12 mouse cellular contexts compared by ENCODE assay signal in genomic region chr6:30678482-30678881, GRCm38 (mm10). TPM values are rescaled to one million over a fixed set of nuclear protein-coding genes. Genes with fewer than 3 reads are reported as not detected.
DNase-seq lines count a peak whose midpoint lies in the region; ATAC-seq and TF ChIP-seq lines count a peak whose summit lies in the region.
"Had no signal": no experiment of that assay in that cellular context is flagged by ENCODE, and none has a peak within 500 bp of the region (broad histone marks: within the 10 kb centered on the region; RNA-seq: fewer than 3 reads in every experiment).

No protein-coding gene starts in this region.

- no peak overlapping the region for H3K9ac ChIP-seq in liver, embryonic 11.5 days (ENCODE audit: low read depth, low read length)
- H3K9ac ChIP-seq in forebrain, embryonic 12.5 days = peak overlapping the region; percentile 38; the same call in 1 of the 2 replicates
- no peak overlapping the region for H3K9ac ChIP-seq in limb, embryonic 14.5 days (ENCODE audit: low read depth, low read length, severe bottlenecking)
- no peak overlapping the region for H3K9ac ChIP-seq in liver, postnatal 0 days (replicated peaks)
- H3K9ac ChIP-seq: heart, embryonic 15.5 days; lung, embryonic 15.5 days had no signal

- H3K4me2 ChIP-seq in liver, embryonic 11.5 days = no peak overlapping the region
- no peak overlapping the region for H3K4me2 ChIP-seq in forebrain, embryonic 12.5 days
- H3K4me2 ChIP-seq in limb, embryonic 14.5 days (replicated peaks; ENCODE audit: low read depth, low read length, severe bottlenecking) = no peak overlapping the region
- H3K4me2 ChIP-seq in liver, postnatal 0 days (ENCODE audit: low read depth, low read length) = no peak overlapping the region
- H3K4me2 ChIP-seq: heart, embryonic 15.5 days had no signal

- no peak for TF ChIP-seq EP300 in liver, postnatal 0 days (IDR thresholded peaks at IDR 0.05; ENCODE audit: low read depth)

- H3K27ac ChIP-seq in liver, embryonic 11.5 days (ENCODE audit: low read depth, low read length) = peak overlapping the region; percentile 19; the same call in 1 of the 2 replicates
- peak overlapping the region; percentile 68 for H3K27ac ChIP-seq in forebrain, embryonic 12.5 days
- H3K27ac ChIP-seq in limb, embryonic 14.5 days (replicated peaks; ENCODE audit: low read depth, low read length) = peak overlapping the region; percentile 70
- H3K27ac ChIP-seq in liver, postnatal 0 days (ENCODE audit: low read depth) = no peak overlapping the region
- H3K27ac ChIP-seq: heart, embryonic 15.5 days had no signal

- H3K36me3 ChIP-seq in liver, embryonic 11.5 days (ENCODE audit: control insufficient read depth, insufficient read depth, low read length) = no peaks in the 10 kb centered on the region
- no peaks in the 10 kb centered on the region for H3K36me3 ChIP-seq in forebrain, embryonic 12.5 days (replicated peaks)
- H3K36me3 ChIP-seq in limb, embryonic 14.5 days (ENCODE audit: control insufficient read depth, insufficient read depth, low read length) = no peaks in the 10 kb centered on the region
- H3K36me3 ChIP-seq in liver, postnatal 0 days (replicated peaks; ENCODE audit: insufficient read depth, low read length) = no peaks in the 10 kb centered on the region
- H3K36me3 ChIP-seq: heart, embryonic 15.5 days; lung, embryonic 15.5 days had no signal

- H3K4me1 ChIP-seq in liver, embryonic 11.5 days (replicated peaks; ENCODE audit: control insufficient read depth, insufficient read depth, low read length) = peaks cover 41% of the 10 kb centered on the region
- peaks cover 62% of the 10 kb centered on the region for H3K4me1 ChIP-seq in forebrain, embryonic 12.5 days
- H3K4me1 ChIP-seq in limb, embryonic 14.5 days (ENCODE audit: control insufficient read depth, insufficient read depth, low read length) = peaks cover 67% of the 10 kb centered on the region
- H3K4me1 ChIP-seq in liver, postnatal 0 days (ENCODE audit: insufficient read depth) = peaks cover 8% of the 10 kb centered on the region

- WGBS in liver, embryonic 11.5 days = 82% methylated on average over 6 of the region's 6 CpGs
- WGBS in forebrain, embryonic 12.5 days = 56% methylated on average over 6 of the region's 6 CpGs
- 71% methylated on average over 6 of the region's 6 CpGs for WGBS in limb, embryonic 14.5 days
- 80% methylated on average over 6 of the region's 6 CpGs for WGBS in liver, postnatal 0 days (ENCODE audit: insufficient replicate concordance)

- no peak overlapping the region for H3K4me3 ChIP-seq in liver, embryonic 11.5 days (ENCODE audit: low read depth, low read length)
- no peak overlapping the region for H3K4me3 ChIP-seq in forebrain, embryonic 12.5 days (replicated peaks)
- H3K4me3 ChIP-seq in limb, embryonic 14.5 days (replicated peaks; ENCODE audit: low read length) = no peak overlapping the region
- H3K4me3 ChIP-seq in liver, postnatal 0 days (ENCODE audit: low read depth, low read length) = no peak overlapping the region
- H3K4me3 ChIP-seq: erythroblast, embryonic 14.5 days; heart, embryonic 15.5 days; lung, embryonic 15.5 days had no signal

- DNase-seq in liver, embryonic 11.5 days (ENCODE audit: low spot score) = no peak
- DNase-seq in liver = no peak
- no peak for DNase-seq in limb, embryonic 14.5 days (ENCODE audit: low spot score)
- DNase-seq in gastrocnemius, postnatal 4 days (ENCODE audit: low spot score in 2 of 2) = no peak
- DNase-seq in liver, postnatal 0 days = no peak
- DNase-seq: adrenal gland, adult 2 months; thymus, adult 2 months had no signal

- no peaks in the 10 kb centered on the region for H3K9me3 ChIP-seq in liver, embryonic 11.5 days (ENCODE audit: control insufficient read depth, low read length)
- H3K9me3 ChIP-seq in forebrain, embryonic 12.5 days = no peaks in the 10 kb centered on the region
- no peaks in the 10 kb centered on the region for H3K9me3 ChIP-seq in limb, embryonic 14.5 days (ENCODE audit: control insufficient read depth, low read length)
- H3K9me3 ChIP-seq in liver, postnatal 0 days (ENCODE audit: low read length) = no peaks in the 10 kb centered on the region
- H3K9me3 ChIP-seq: heart, embryonic 15.5 days; lung, embryonic 15.5 days had no signal

- no peak for TF ChIP-seq CTCF in liver, postnatal 0 days (IDR thresholded peaks at IDR 0.05; ENCODE audit: low read depth)

- H3K27me3 ChIP-seq in liver, embryonic 11.5 days (replicated peaks; ENCODE audit: control insufficient read depth, insufficient read depth, low read length) = no peaks in the 10 kb centered on the region
- H3K27me3 ChIP-seq in forebrain, embryonic 12.5 days = no peaks in the 10 kb centered on the region
- no peaks in the 10 kb centered on the region for H3K27me3 ChIP-seq in limb, embryonic 14.5 days (ENCODE audit: control insufficient read depth, insufficient read depth, low read length)
- no peaks in the 10 kb centered on the region for H3K27me3 ChIP-seq in liver, postnatal 0 days (ENCODE audit: insufficient read depth, low read length)
- H3K27me3 ChIP-seq: heart, embryonic 15.5 days; lung, embryonic 15.5 days had no signal

- no peak for ATAC-seq in liver, embryonic 11.5 days (replicated peaks; ENCODE audit: low FRiP score)
- ATAC-seq in forebrain, embryonic 12.5 days (ENCODE audit: low FRiP score) = 0 out of 2 replicates have a peak, but pooled peaks have one; percentile 69
- ATAC-seq in limb, embryonic 14.5 days (ENCODE audit: low FRiP score, low read depth) = no peak
- ATAC-seq in liver, postnatal 0 days = no peak
- no peak for ATAC-seq in erythroblast, adult 5-6 weeks (replicated peaks; ENCODE audit: low FRiP score, poor library complexity, severe bottlenecking)

- no peak for TF ChIP-seq POLR2A in limb, embryonic 14.5 days (IDR thresholded peaks at IDR 0.05; ENCODE audit: borderline replicate concordance, extremely low read depth, insufficient read depth, insufficient read length)

RNA-seq across cellular contexts. Expression of gene Cep41, which starts 15.1 kb away (rescaled TPM):
- polyA plus RNA-seq in liver, embryonic 11.5 days (2014; fragmentation: Nextera tagmentation; extraction: Ambion mirVana) = 12.0 and 14.3 TPM in 2 replicates
- 23.3 and 25.1 TPM in 2 replicates for polyA plus RNA-seq in forebrain, embryonic 12.5 days (2016; fragmentation: Nextera tagmentation; extraction: Ambion mirVana)
- 44.3 and 48.5 TPM in 2 replicates for polyA plus RNA-seq in limb, embryonic 14.5 days (2012; rRNA removed)
- 41.1 and 50.9 TPM in 2 replicates for polyA plus RNA-seq in limb, embryonic 14.5 days (2014; fragmentation: Nextera tagmentation; extraction: Ambion mirVana)
- 10 to 100 TPM; 22.2 to 23.0 TPM for total RNA-seq in gastrocnemius, postnatal 4 days (2021)
- polyA plus RNA-seq in liver, postnatal 0 days (2015; fragmentation: Nextera tagmentation; extraction: Ambion mirVana) = 2.8 TPM in 2 replicates
- 3.5 and 5.0 TPM in 2 replicates for total RNA-seq in erythroblast, adult 5-6 weeks (2015; ENCODE audit: low replicate concordance)
- 0.77 and 4.5 TPM in 2 replicates for total RNA-seq in erythroblast, adult 5-6 weeks (2017; ENCODE audit: low replicate concordance)

RNA-seq across cellular contexts. Expression of gene Cpa1, which starts 39.5 kb away (rescaled TPM):
- polyA plus RNA-seq in liver, embryonic 11.5 days (2014; fragmentation: Nextera tagmentation; extraction: Ambion mirVana) = 0.69 and 1.0 TPM in 2 replicates
- polyA plus RNA-seq in forebrain, embryonic 12.5 days (2016; fragmentation: Nextera tagmentation; extraction: Ambion mirVana) = 0.24 TPM in 1 of 2 replicates, not detected in the other
- polyA plus RNA-seq in limb, embryonic 14.5 days (2012; rRNA removed) = 1.4 and 2.8 TPM in 2 replicates
- polyA plus RNA-seq in limb, embryonic 14.5 days (2014; fragmentation: Nextera tagmentation; extraction: Ambion mirVana) = 1.1 and 1.3 TPM in 2 replicates
- total RNA-seq in gastrocnemius, postnatal 4 days (2021) = under 1 TPM; 0.44 to 0.64 TPM
- 0.15 and 2.7 TPM in 2 replicates for polyA plus RNA-seq in liver, postnatal 0 days (2015; fragmentation: Nextera tagmentation; extraction: Ambion mirVana)
- total RNA-seq in erythroblast, adult 5-6 weeks (2015; ENCODE audit: low replicate concordance) = not detected in 2 replicates
- total RNA-seq in erythroblast, adult 5-6 weeks (2017; ENCODE audit: low replicate concordance) = not detected in 2 replicates
- total RNA-seq: adrenal gland, adult 2 months had no signal
- polyA plus RNA-seq: adrenal gland, adult 2 months; erythroblast, embryonic 14.5 days; thymus, adult 2 months had no signal

RNA-seq across cellular contexts. Expression of gene Mest, which starts 44.9 kb away (rescaled TPM):
- polyA plus RNA-seq in liver, embryonic 11.5 days (2014; fragmentation: Nextera tagmentation; extraction: Ambion mirVana) = 800 and 828 TPM in 2 replicates
- 802 and 947 TPM in 2 replicates for polyA plus RNA-seq in forebrain, embryonic 12.5 days (2016; fragmentation: Nextera tagmentation; extraction: Ambion mirVana)
- 3,348 and 4,195 TPM in 2 replicates for polyA plus RNA-seq in limb, embryonic 14.5 days (2012; rRNA removed)
- 2,178 and 2,321 TPM in 2 replicates for polyA plus RNA-seq in limb, embryonic 14.5 days (2014; fragmentation: Nextera tagmentation; extraction: Ambion mirVana)
- total RNA-seq in gastrocnemius, postnatal 4 days (2021) = 1,000 to 10,000 TPM in 1 of 2 experiments, 100 to 1,000 TPM in 1; 835 to 1,053 TPM
- 117 and 119 TPM in 2 replicates for polyA plus RNA-seq in liver, postnatal 0 days (2015; fragmentation: Nextera tagmentation; extraction: Ambion mirVana)
- not detected in 2 replicates for total RNA-seq in erythroblast, adult 5-6 weeks (2015; ENCODE audit: low replicate concordance)
- total RNA-seq in erythroblast, adult 5-6 weeks (2017; ENCODE audit: low replicate concordance) = not detected in 2 replicates
